Mouse (Mus musculus): ENCODE results near the gene Mex3d. TPM values are rescaled to one million over a fixed set of nuclear protein-coding genes. Genes with fewer than 3 reads are reported as not detected.

Mex3d gene
- polyA plus RNA-seq, 1 experiment from 2014 or later, result 1.9 TPM

DNA sequence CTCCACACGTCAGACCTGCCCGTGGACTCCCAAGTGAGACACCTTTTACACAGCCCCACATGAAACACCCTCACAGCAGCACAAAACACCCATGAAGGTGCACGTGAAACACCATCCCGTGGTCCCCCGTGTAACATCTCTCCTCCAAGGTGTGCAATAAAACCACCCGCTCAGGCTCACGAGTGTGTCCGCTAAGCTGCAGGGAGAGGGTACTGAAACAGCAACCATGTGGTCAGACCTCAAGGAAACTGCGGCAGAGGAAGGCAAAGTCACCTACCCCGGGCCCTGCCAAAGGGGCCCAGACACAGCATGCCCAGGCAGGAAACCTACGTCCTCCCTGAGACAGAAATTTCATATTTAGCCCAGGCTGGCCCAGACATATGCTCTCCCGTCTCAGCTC, 51.2 kb downstream of the Mex3d start:
- Histone ChIP-seq H3K4me2 (ENCODE audit: low read depth, low read length) (no peak overlapping the region), H3K27me3 (replicated peaks; ENCODE audit: control insufficient read depth, insufficient read depth, low read length) (peaks cover 5% of the 10 kb centered on the region), H3K9ac (ENCODE audit: low read depth, low read length) (no peak overlapping the region), H3K4me1 (ENCODE audit: control insufficient read depth, insufficient read depth, low read length) (0 out of 2 replicates have a peak, but pooled peaks cover 6% of the 10 kb centered on the region), H3K4me3 (ENCODE audit: low read length) (no peak overlapping the region), H3K27ac (ENCODE audit: low read length) (no peak overlapping the region), H3K9me3 (ENCODE audit: control insufficient read depth, low read length) (no peaks in the 10 kb centered on the region), H3K36me3 (ENCODE audit: control insufficient read depth, insufficient read depth, low read length) (0 out of 2 replicates have a peak, but pooled peaks cover 3% of the 10 kb centered on the region)
- WGBS, result 88% methylated on average over 12 of the region's 12 CpGs
- no peak for ATAC-seq

DNA sequence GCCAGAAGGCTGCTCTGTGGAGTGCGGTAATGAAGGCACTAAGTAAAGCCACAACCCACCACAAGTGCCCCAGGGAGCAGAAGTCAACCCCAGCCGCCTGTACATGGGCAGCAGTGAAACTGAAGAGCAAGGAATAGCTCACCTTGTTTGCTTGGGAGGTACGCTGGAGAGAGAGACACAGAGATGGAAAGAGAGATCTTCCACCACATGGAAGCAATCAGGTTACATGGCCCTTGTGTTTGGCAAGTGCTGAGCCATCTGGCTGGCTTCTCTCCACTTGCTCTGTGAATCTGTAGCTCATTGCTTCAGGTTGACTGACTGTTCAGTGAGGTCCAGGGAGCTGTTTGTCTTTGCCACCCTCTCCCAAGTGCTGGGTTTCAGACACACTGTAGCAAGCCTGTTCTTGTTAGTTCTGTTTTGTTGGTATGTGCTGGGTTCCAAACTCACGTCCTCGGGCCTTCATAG, 54.9 kb downstream of the Mex3d start:
- Histone ChIP-seq H3K4me1 (ENCODE audit: control insufficient read depth, insufficient read depth, low read length) (peaks cover 11% of the 10 kb centered on the region; the same call in 1 of the 2 replicates), H3K4me3 (ENCODE audit: low read length) (peak overlapping the region; percentile 15), H3K4me2 (ENCODE audit: low read depth, low read length) (peak overlapping the region; percentile 91), H3K9ac (ENCODE audit: low read depth, low read length) (peak overlapping the region; percentile 56), H3K9me3 (ENCODE audit: control insufficient read depth, low read length) (no peaks in the 10 kb centered on the region), H3K36me3 (ENCODE audit: control insufficient read depth, insufficient read depth, low read length) (0 out of 2 replicates have a peak, but pooled peaks cover 3% of the 10 kb centered on the region), H3K27ac (ENCODE audit: low read length) (peak overlapping the region; percentile 88), H3K27me3 (replicated peaks; ENCODE audit: control insufficient read depth, insufficient read depth, low read length) (no peaks in the 10 kb centered on the region)
- no peak for ATAC-seq
- 72% methylated on average over 5 of the region's 5 CpGs for WGBS

DNA sequence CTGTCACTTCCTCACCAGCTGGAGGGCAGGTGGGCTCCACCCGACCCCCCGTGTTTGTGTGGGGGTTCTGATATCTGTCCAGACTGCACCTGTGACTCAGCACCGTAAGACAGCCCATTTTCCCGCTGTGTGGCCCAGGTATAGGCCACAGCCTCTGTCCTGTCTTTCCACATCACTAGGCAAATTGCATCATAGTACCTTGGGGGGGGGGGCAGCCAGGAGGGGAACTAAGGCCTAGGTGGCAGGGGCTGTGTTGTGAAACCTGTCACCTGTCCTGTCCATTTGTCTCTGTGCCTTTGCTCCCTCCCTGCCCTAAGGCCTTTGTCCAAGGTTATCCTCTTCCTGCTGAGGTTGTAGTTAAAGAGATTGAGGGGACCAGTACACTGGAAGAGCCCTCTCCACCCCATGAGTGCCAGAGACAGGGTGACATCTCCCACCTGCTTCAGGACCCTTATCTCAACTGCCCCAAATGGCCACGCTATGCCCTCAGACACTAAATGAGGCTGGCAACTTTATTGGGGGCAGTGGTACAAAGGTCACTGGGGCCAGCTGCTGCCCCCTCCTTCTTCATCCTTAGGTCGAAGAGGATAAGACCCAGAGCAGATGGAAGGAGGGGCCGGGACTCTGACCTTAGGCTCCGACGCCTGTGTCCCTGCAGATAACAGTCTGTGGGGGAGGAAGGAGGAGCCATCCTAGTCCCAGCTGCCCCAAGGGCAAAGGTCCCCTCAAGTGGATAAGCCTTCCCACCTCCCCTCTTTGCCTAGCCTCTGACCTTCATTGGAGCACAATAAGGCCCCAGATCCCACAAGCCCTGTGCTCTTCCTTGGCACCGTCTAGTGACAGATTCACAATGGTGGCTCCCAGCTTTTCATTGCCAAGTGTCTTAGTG, 55.6 kb downstream of the Mex3d start:
- 0 out of 2 replicates have a peak, but pooled peaks cover 3% of the 10 kb centered on the region for H3K36me3 ChIP-seq (ENCODE audit: control insufficient read depth, insufficient read depth, low read length)
- no peaks in the 10 kb centered on the region for H3K9me3 ChIP-seq (ENCODE audit: control insufficient read depth, low read length)
- peak; percentile 69 for ATAC-seq
- H3K27ac ChIP-seq (ENCODE audit: low read length), result peak overlapping the region; percentile 88
- peak overlapping the region; percentile 91 for H3K4me2 ChIP-seq (ENCODE audit: low read depth, low read length)
- no peaks in the 10 kb centered on the region for H3K27me3 ChIP-seq (replicated peaks; ENCODE audit: control insufficient read depth, insufficient read depth, low read length)
- H3K9ac ChIP-seq (ENCODE audit: low read depth, low read length), result peak overlapping the region; percentile 74
- H3K4me1 ChIP-seq (ENCODE audit: control insufficient read depth, insufficient read depth, low read length), result peaks cover 11% of the 10 kb centered on the region; the same call in 1 of the 2 replicates
- 46% methylated on average over 10 of the region's 10 CpGs for WGBS
- peak overlapping the region; percentile 65 for H3K4me3 ChIP-seq (ENCODE audit: low read length)

DNA sequence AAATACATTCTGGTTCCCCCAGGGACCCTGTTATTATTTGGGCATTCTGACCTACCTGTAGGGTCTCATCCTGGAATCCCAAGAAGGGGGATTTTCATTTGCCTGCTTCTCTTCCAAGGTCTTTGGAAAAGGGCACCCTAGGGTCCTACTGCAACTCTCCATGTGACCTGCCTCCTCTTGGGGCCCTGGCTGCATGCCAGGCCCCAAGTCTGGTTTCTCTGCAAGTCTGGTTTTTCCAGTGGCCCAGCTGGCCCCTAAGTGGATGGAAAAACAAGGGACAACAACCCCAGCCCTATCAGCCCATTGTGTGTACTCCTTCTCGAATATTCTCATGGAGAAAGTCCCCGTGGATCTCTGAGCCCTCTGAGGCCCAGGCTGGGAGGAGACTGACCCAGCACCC, 56.6 kb downstream of the Mex3d start:
- 26% methylated on average over 2 of the region's 2 CpGs for WGBS
- peak overlapping the region; percentile 83 for H3K27ac ChIP-seq (ENCODE audit: low read length)

More for the DNA sequence above, 56.6 kb downstream of the Mex3d start:
- H3K9me3 ChIP-seq (ENCODE audit: control insufficient read depth, low read length), result no peaks in the 10 kb centered on the region
- no peaks in the 10 kb centered on the region for H3K27me3 ChIP-seq (replicated peaks; ENCODE audit: control insufficient read depth, insufficient read depth, low read length)
- H3K36me3 ChIP-seq (ENCODE audit: control insufficient read depth, insufficient read depth, low read length), result 0 out of 2 replicates have a peak, but pooled peaks cover 3% of the 10 kb centered on the region
- H3K4me3 ChIP-seq (ENCODE audit: low read length), result peak overlapping the region; percentile 65
- peak overlapping the region; percentile 91 for H3K4me2 ChIP-seq (ENCODE audit: low read depth, low read length)
- peaks cover 11% of the 10 kb centered on the region; the same call in 1 of the 2 replicates for H3K4me1 ChIP-seq (ENCODE audit: control insufficient read depth, insufficient read depth, low read length)
- peak overlapping the region; percentile 74 for H3K9ac ChIP-seq (ENCODE audit: low read depth, low read length)
- ATAC-seq, result no peak

Small RNA genes within 50 kb of the gene (microRNA-seq; reads per million reads assigned to microRNA genes)
- not detected for gene Gm22721

Other genes with a start within 250 kb of the Mex3d start
- 846 and 854 TPM in 2 replicates for gene Atp5d, start 249.0 kb downstream of the Mex3d start, polyA plus RNA-seq (2015; fragmentation: Nextera tagmentation; extraction: Ambion mirVana)
- gene Cbarp, start 246.8 kb downstream of the Mex3d start, polyA plus RNA-seq (2015; fragmentation: Nextera tagmentation; extraction: Ambion mirVana), result 5.1 TPM in 2 replicates
- 8.8 and 10.3 TPM in 2 replicates for gene Midn, start 239.4 kb downstream of the Mex3d start, polyA plus RNA-seq (2015; fragmentation: Nextera tagmentation; extraction: Ambion mirVana)
- gene Cirbp, start 221.7 kb downstream of the Mex3d start, polyA plus RNA-seq (2015; fragmentation: Nextera tagmentation; extraction: Ambion mirVana), result 53.2 and 62.6 TPM in 2 replicates
- 23.6 TPM in 2 replicates for gene 1600002K03Rik, start 214.7 kb downstream of the Mex3d start, polyA plus RNA-seq (2015; fragmentation: Nextera tagmentation; extraction: Ambion mirVana)
- 7.4 and 8.1 TPM in 2 replicates for gene Efna2, start 208.2 kb downstream of the Mex3d start, polyA plus RNA-seq (2015; fragmentation: Nextera tagmentation; extraction: Ambion mirVana)
- 40.9 and 42.4 TPM in 2 replicates for gene Mum1, start 161.2 kb downstream of the Mex3d start, polyA plus RNA-seq (2015; fragmentation: Nextera tagmentation; extraction: Ambion mirVana)
- gene Ndufs7, start 138.5 kb downstream of the Mex3d start, polyA plus RNA-seq (2015; fragmentation: Nextera tagmentation; extraction: Ambion mirVana), result 604 and 616 TPM in 2 replicates
- 91.0 and 106 TPM in 2 replicates for gene Gamt, start 126.6 kb downstream of the Mex3d start, polyA plus RNA-seq (2015; fragmentation: Nextera tagmentation; extraction: Ambion mirVana)
- 36.8 and 37.6 TPM in 2 replicates for gene Dazap1, start 126.2 kb downstream of the Mex3d start, polyA plus RNA-seq (2015; fragmentation: Nextera tagmentation; extraction: Ambion mirVana)
- 894 and 922 TPM in 2 replicates for gene Rps15, start 95.2 kb downstream of the Mex3d start, polyA plus RNA-seq (2015; fragmentation: Nextera tagmentation; extraction: Ambion mirVana)
- gene Apc2, start 91.7 kb downstream of the Mex3d start, polyA plus RNA-seq (2015; fragmentation: Nextera tagmentation; extraction: Ambion mirVana), result 2.4 and 3.1 TPM in 2 replicates
- gene 2310011J03Rik, start 67.1 kb downstream of the Mex3d start, polyA plus RNA-seq (2015; fragmentation: Nextera tagmentation; extraction: Ambion mirVana), result 60.4 and 64.3 TPM in 2 replicates
- gene Pcsk4, start 58.2 kb downstream of the Mex3d start, polyA plus RNA-seq (2015; fragmentation: Nextera tagmentation; extraction: Ambion mirVana), result 10.8 and 12.9 TPM in 2 replicates
- 255 and 314 TPM in 2 replicates for gene Reep6, start 57.7 kb downstream of the Mex3d start, polyA plus RNA-seq (2015; fragmentation: Nextera tagmentation; extraction: Ambion mirVana)
- gene Adamtsl5, start 39.2 kb downstream of the Mex3d start, polyA plus RNA-seq (2015; fragmentation: Nextera tagmentation; extraction: Ambion mirVana), result 28.2 and 37.2 TPM in 2 replicates
- gene Plk5, start 31.2 kb downstream of the Mex3d start, polyA plus RNA-seq (2015; fragmentation: Nextera tagmentation; extraction: Ambion mirVana), result 0.39 and 0.64 TPM in 2 replicates
- 133 and 144 TPM in 2 replicates for gene Mbd3, start 11.9 kb upstream of the Mex3d start, polyA plus RNA-seq (2015; fragmentation: Nextera tagmentation; extraction: Ambion mirVana)
- gene Uqcr11, start 19.2 kb upstream of the Mex3d start, polyA plus RNA-seq (2015; fragmentation: Nextera tagmentation; extraction: Ambion mirVana), result 1,179 and 1,252 TPM in 2 replicates
- 62.7 and 62.9 TPM in 2 replicates for gene Tcf3, start 46.0 kb upstream of the Mex3d start, polyA plus RNA-seq (2015; fragmentation: Nextera tagmentation; extraction: Ambion mirVana)
- gene Onecut3, start 107.2 kb upstream of the Mex3d start, polyA plus RNA-seq (2015; fragmentation: Nextera tagmentation; extraction: Ambion mirVana), result 0.06 and 0.10 TPM in 2 replicates
- gene Atp8b3, start 151.5 kb upstream of the Mex3d start, polyA plus RNA-seq (2015; fragmentation: Nextera tagmentation; extraction: Ambion mirVana), result 0.09 and 0.17 TPM in 2 replicates
- 21.5 and 21.9 TPM in 2 replicates for gene Rexo1, start 173.9 kb upstream of the Mex3d start, polyA plus RNA-seq (2015; fragmentation: Nextera tagmentation; extraction: Ambion mirVana)
- 7.0 and 7.4 TPM in 2 replicates for gene Klf16, start 189.7 kb upstream of the Mex3d start, polyA plus RNA-seq (2015; fragmentation: Nextera tagmentation; extraction: Ambion mirVana)
- 63.1 and 79.7 TPM in 2 replicates for gene Abhd17a, start 202.7 kb upstream of the Mex3d start, polyA plus RNA-seq (2015; fragmentation: Nextera tagmentation; extraction: Ambion mirVana)
- gene Scamp4, start 215.2 kb upstream of the Mex3d start, polyA plus RNA-seq (2015; fragmentation: Nextera tagmentation; extraction: Ambion mirVana), result 125 and 127 TPM in 2 replicates
- 8.4 and 9.4 TPM in 2 replicates for gene Adat3, start 215.2 kb upstream of the Mex3d start, polyA plus RNA-seq (2015; fragmentation: Nextera tagmentation; extraction: Ambion mirVana)
- gene Gm49322, start 218.4 kb upstream of the Mex3d start, polyA plus RNA-seq (2015; fragmentation: Nextera tagmentation; extraction: Ambion mirVana), result 3.3 and 4.0 TPM in 2 replicates
- 15.1 and 22.2 TPM in 2 replicates for gene Csnk1g2, start 235.2 kb upstream of the Mex3d start, polyA plus RNA-seq (2015; fragmentation: Nextera tagmentation; extraction: Ambion mirVana)

All from intestine, embryonic 16.5 days (tissue).